Mouse (Mus musculus) midbrain, embryonic 11.5 days (tissue): Measurements from ENCODE around the gene Map3k4. TPM values are rescaled to one million over a fixed set of nuclear protein-coding genes. Genes with fewer than 3 reads are reported as not detected.

Experiments used
- ATAC-seq: fragments of 200-750 bp; cut with Nextera tagmentation; 2 replicates; pipeline ENCODE4 v1.8.0; 2017; ENCODE audit warnings: moderate TSS enrichment, moderate library complexity; ENCODE audit not compliant: low FRiP score
- DNase-seq: peaks from one replicate; pipeline ENCODE4 v3.0.0; 2015; ENCODE audit warnings: low spot score; ENCODE audit errors: missing footprints
- H3K27ac ChIP-seq: fragments of 300-500 bp; sonication (generic); 2 replicates; pipeline ENCODE4 v1.5.1; 2014; ENCODE audit warnings: low read depth, low read length
- H3K27me3 ChIP-seq: fragments of 300-500 bp; sonication (generic); 2 replicates; pipeline ENCODE4 v1.6.1; 2014; ENCODE audit warnings: mild to moderate bottlenecking, low read length, moderate library complexity, mixed read lengths; ENCODE audit not compliant: control insufficient read depth, insufficient read depth
- H3K36me3 ChIP-seq: fragments of 300-500 bp; sonication (generic); 2 replicates; pipeline ENCODE4 v1.6.1; 2014; ENCODE audit warnings: mild to moderate bottlenecking, low read length, moderate library complexity, mixed read lengths; ENCODE audit not compliant: control insufficient read depth, insufficient read depth
- H3K4me1 ChIP-seq: fragments of 300-500 bp; sonication (generic); 2 replicates; pipeline ENCODE4 v1.6.1; 2014; ENCODE audit warnings: low read length; ENCODE audit not compliant: control insufficient read depth, insufficient read depth
- H3K4me2 ChIP-seq: fragments of 300-500 bp; sonication (generic); 2 replicates; pipeline ENCODE4 v1.6.1; 2014; ENCODE audit warnings: mild to moderate bottlenecking, moderate library complexity
- H3K4me3 ChIP-seq: fragments of 300-500 bp; sonication (generic); 2 replicates; pipeline ENCODE4 v1.5.1; 2014; ENCODE audit warnings: low read depth, low read length
- H3K9ac ChIP-seq: fragments of 300-500 bp; sonication (generic); 2 replicates; pipeline ENCODE4 v1.6.1; 2014; ENCODE audit warnings: low read length
- H3K9me3 ChIP-seq: fragments of 300-500 bp; sonication (generic); 2 replicates; pipeline ENCODE4 v1.6.1; 2016; ENCODE audit warnings: low read length; ENCODE audit not compliant: control insufficient read depth
- WGBS: fragments of 180-500 bp; shearing (Covaris S2); extraction: QIAGEN DNeasy Blood & Tissue Kit; methylation state at CpG from one replicate; pipeline ENCODE4 v1.1.7; 2014; 5-methylcytosine and 5-hydroxymethylcytosine counted together
- polyA plus RNA-seq: library from polyadenylated mRNA; unstranded; fragments of >200 nt; fragmentation: Nextera tagmentation; extraction: Ambion mirVana; gene quantifications from 2 replicates; pipeline ENCODE4 v1.2.1, GENCODE M21; 2014

Gene Map3k4
- polyA plus RNA-seq, 1 experiment from 2014 or later = 51.3 TPM

DNA sequence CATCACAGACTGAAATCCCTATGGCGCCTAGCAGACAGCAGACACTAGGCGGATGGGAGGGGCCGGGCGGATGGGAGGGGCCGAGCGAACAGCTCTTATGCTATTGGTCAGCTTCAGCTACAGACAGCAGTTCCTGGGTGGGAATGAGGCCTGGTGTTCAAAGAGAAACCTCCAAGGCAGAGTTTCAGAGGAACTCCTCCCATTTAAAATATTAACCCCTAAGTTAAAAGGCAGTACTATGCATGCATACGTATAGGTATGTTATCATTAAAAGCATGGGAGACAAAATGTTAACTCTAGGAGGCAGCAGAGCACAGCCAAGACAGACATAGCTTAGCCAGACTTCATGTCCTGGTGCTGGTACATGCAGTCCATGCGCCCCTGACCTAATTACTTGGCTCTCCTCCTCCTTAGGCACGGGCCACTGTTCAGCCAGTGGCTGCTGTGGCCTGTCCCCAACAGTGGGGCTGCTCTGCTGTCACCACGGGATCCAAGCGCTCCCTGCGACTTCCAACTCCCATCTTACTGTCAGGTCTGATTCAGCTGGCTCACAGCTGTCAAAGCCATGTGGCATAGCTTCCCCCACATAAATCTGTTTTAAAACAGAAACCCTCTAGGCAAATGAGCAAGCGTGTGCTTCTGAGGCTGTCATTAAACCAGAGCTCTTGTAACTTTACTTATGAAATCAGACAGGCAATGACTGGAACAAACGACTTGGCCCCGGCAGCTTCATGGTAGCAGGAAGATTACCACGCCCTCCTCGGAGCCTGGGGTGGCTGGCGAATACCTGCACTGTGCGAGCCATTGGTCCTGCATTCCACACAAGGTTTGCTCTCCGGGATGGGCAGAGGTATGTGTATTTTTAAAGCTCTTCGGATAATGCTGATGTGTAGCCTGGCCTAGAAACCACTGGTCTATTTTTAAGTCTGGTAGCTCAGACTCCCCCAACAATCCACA, 52.3 kb downstream of the Map3k4 start:
- Histone ChIP-seq H3K36me3 (peaks cover 3% of the 10 kb centered on the region; the same call in 1 of the 2 replicates), H3K4me2 (no peak overlapping the region), H3K9me3 (no peaks in the 10 kb centered on the region), H3K4me3 (no peak overlapping the region), H3K27ac (no peak overlapping the region), H3K27me3 (no peaks in the 10 kb centered on the region), H3K9ac (no peak overlapping the region), H3K4me1 (peaks cover 6% of the 10 kb centered on the region)
- peak; percentile 90 for DNase-seq
- WGBS = 69% methylated on average over 21 of the region's 21 CpGs
- ATAC-seq = peak; percentile 75

DNA sequence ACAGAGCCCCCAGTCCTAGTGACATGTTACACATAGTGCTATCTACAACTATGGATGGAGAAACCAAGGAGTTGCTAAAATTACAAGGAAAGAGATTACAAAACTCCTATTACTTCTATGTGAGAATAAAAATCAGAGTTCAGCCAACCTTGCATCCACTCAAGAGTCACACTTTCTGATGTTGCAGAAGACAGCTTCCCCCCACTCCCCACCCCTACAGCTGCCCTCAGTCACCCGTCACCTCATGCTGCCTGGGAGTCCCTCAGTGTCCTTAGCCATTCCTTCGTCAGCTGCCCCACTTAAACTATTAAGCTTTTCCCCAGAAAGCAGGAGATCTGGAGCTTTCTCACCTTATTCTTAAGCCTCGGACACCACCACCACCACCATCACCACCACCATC, 54.3 kb downstream of the Map3k4 start:
- 89% methylated on average over 3 of the region's 3 CpGs for WGBS

DNA sequence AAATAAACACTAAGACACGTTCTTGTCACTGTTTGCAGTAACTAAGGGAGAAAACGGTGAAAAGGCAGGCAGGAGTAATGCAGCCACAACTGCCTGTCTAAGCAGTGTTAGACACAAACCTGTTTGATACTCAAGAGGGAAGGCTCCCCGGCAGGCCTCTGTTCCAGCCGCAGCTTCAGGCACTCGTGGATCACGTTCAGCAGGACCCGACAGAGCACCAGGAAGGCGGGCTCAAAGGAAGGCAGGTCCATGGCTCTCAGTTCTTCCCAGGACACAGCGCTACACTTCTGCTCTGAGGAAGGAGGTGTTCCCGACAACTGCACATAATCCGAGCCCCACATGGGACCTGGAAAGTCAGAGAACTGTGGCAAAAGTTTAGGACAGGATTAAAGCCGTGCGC, 54.8 kb downstream of the Map3k4 start:
- 88% methylated on average over 13 of the region's 13 CpGs for WGBS
- ATAC-seq (no peak), DNase-seq (no peak)
- Histone ChIP-seq H3K36me3 (0 out of 2 replicates have a peak, but pooled peaks cover 3% of the 10 kb centered on the region), H3K27me3 (no peaks in the 10 kb centered on the region), H3K27ac (no peak overlapping the region), H3K9me3 (no peaks in the 10 kb centered on the region), H3K4me2 (no peak overlapping the region), H3K4me1 (peaks cover 3% of the 10 kb centered on the region), H3K4me3 (no peak overlapping the region), H3K9ac (no peak overlapping the region)

More for the DNA sequence above, 54.3 kb downstream of the Map3k4 start:
- Histone ChIP-seq H3K9ac (no peak overlapping the region), H3K27ac (no peak overlapping the region), H3K9me3 (no peaks in the 10 kb centered on the region), H3K36me3 (0 out of 2 replicates have a peak, but pooled peaks cover 3% of the 10 kb centered on the region), H3K4me1 (peaks cover 6% of the 10 kb centered on the region), H3K4me2 (no peak overlapping the region), H3K27me3 (no peaks in the 10 kb centered on the region), H3K4me3 (no peak overlapping the region)
- ATAC-seq (no peak), DNase-seq (no peak)

GRCm38 (mm10) chr17:12262851-12263250, 55.7 kb downstream of the Map3k4 start:
- H3K4me2 ChIP-seq = no peak overlapping the region
- 0 out of 2 replicates have a peak, but pooled peaks cover 3% of the 10 kb centered on the region for H3K36me3 ChIP-seq
- DNase-seq = no peak

GRCm38 (mm10) chr17:12261887-12262286, 56.7 kb downstream of the Map3k4 start:
- WGBS = 85% methylated on average over 2 of the region's 2 CpGs
- ATAC-seq = no peak

More at GRCm38 (mm10) chr17:12262851-12263250, 55.7 kb downstream of the Map3k4 start:
- no peaks in the 10 kb centered on the region for H3K27me3 ChIP-seq
- 98% methylated on average over 8 of the region's 8 CpGs for WGBS
- H3K9ac ChIP-seq = no peak overlapping the region
- no peak for ATAC-seq
- H3K9me3 ChIP-seq = no peaks in the 10 kb centered on the region
- H3K27ac ChIP-seq = no peak overlapping the region
- H3K4me1 ChIP-seq = no peaks in the 10 kb centered on the region
- H3K4me3 ChIP-seq = no peak overlapping the region

DNA sequence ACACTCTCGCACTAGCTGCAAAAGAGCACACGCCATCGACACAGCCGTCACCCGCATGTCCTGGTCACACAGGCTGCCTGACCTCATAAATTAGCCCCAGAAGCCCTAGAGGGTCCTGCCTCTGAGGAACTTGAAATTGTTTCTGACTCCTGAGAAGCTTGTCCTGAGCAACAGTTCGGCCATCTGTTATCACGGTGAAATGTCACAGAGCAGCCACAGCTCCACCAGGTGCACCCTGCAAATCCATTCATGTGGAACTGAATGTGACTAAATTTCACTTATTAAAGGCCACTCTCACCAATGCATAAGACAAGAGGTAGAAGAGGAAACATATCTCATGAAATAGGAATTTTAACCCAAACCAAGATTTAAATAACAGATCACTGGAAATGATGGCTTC, 57.2 kb downstream of the Map3k4 start:
- Histone ChIP-seq H3K36me3 (0 out of 2 replicates have a peak, but pooled peaks cover 5% of the 10 kb centered on the region), H3K27me3 (no peaks in the 10 kb centered on the region), H3K4me1 (no peaks in the 10 kb centered on the region), H3K4me2 (no peak overlapping the region), H3K9ac (no peak overlapping the region), H3K9me3 (no peaks in the 10 kb centered on the region), H3K4me3 (no peak overlapping the region), H3K27ac (no peak overlapping the region)
- 94% methylated on average over 7 of the region's 7 CpGs for WGBS
- ATAC-seq (no peak), DNase-seq (no peak)

More at GRCm38 (mm10) chr17:12261887-12262286, 56.7 kb downstream of the Map3k4 start:
- H3K36me3 ChIP-seq = 0 out of 2 replicates have a peak, but pooled peaks cover 3% of the 10 kb centered on the region
- H3K9ac ChIP-seq = no peak overlapping the region
- no peaks in the 10 kb centered on the region for H3K4me1 ChIP-seq
- DNase-seq = no peak
- H3K4me3 ChIP-seq = no peak overlapping the region
- H3K4me2 ChIP-seq = no peak overlapping the region
- H3K27ac ChIP-seq = no peak overlapping the region
- no peaks in the 10 kb centered on the region for H3K9me3 ChIP-seq
- no peaks in the 10 kb centered on the region for H3K27me3 ChIP-seq

GRCm38 (mm10) chr17:12259957-12260356, 58.6 kb downstream of the Map3k4 start:
- H3K4me3 ChIP-seq = no peak overlapping the region
- H3K4me1 ChIP-seq = no peaks in the 10 kb centered on the region
- H3K27me3 ChIP-seq = no peaks in the 10 kb centered on the region
- ATAC-seq = no peak
- 90% methylated on average over 8 of the region's 8 CpGs for WGBS
- no peak overlapping the region for H3K27ac ChIP-seq
- DNase-seq = no peak
- no peak overlapping the region for H3K4me2 ChIP-seq
- no peaks in the 10 kb centered on the region for H3K9me3 ChIP-seq
- no peak overlapping the region for H3K9ac ChIP-seq
- H3K36me3 ChIP-seq = peaks cover 12% of the 10 kb centered on the region

- Histone ChIP-seq H3K9ac (no peak overlapping the region), H3K4me3 (no peak overlapping the region), H3K9me3 (no peaks in the 10 kb centered on the region), H3K4me1 (no peaks in the 10 kb centered on the region), H3K27me3 (no peaks in the 10 kb centered on the region), H3K36me3 (peaks cover 26% of the 10 kb centered on the region), H3K27ac (no peak overlapping the region), H3K4me2 (no peak overlapping the region)
- ATAC-seq (no peak), DNase-seq (no peak)
- 80% methylated on average over 6 of the region's 6 CpGs for WGBS
These were observed 60.1 kb downstream of the Map3k4 start for GRCm38 (mm10) chr17:12258517-12258916.

- DNase-seq = no peak
- H3K9ac ChIP-seq = no peak overlapping the region
- ATAC-seq = no peak
- H3K4me2 ChIP-seq = no peak overlapping the region
- H3K27me3 ChIP-seq = no peaks in the 10 kb centered on the region
- WGBS = 95% methylated on average over 11 of the region's 11 CpGs
- no peak overlapping the region for H3K27ac ChIP-seq
- H3K4me3 ChIP-seq = no peak overlapping the region
- peaks cover 40% of the 10 kb centered on the region for H3K36me3 ChIP-seq
- no peaks in the 10 kb centered on the region for H3K4me1 ChIP-seq
- H3K9me3 ChIP-seq = peaks cover 3% of the 10 kb centered on the region; the same call in 1 of the 2 replicates
These were observed 62.5 kb downstream of the Map3k4 start for GRCm38 (mm10) chr17:12256142-12256541.
